Mouse (Mus musculus): ENCODE results near the gene Gpx3. TPM values are rescaled to one million over a fixed set of nuclear protein-coding genes. Genes with fewer than 3 reads are reported as not detected.
A peak's percentile ranks its signal among the peaks of the same experiment; 100 is the strongest.
"Not testable (repeated sequence)": the region's sequence is repeated elsewhere in the genome, so short reads cannot be mapped to it uniquely, and the experiment has no call there.

Gpx3 gene
- total RNA-seq (2021): 100 to 1,000 TPM in 1 of 2 experiments, 10 to 100 TPM in 1; 93.6 to 153 TPM
- long read RNA-seq, experiment 1, transcript Gpx3-201 (5 exons, 1,594 nt): major isoform, 382 of 408 reads
- long read RNA-seq, experiment 1, partial matches to known transcripts: 23 of 408 reads
- long read RNA-seq, experiment 1, other reads (novel, unspliced or antisense): 3 of 408 reads
- long read RNA-seq, experiment 2, transcript Gpx3-201 (5 exons, 1,594 nt): major isoform, 450 of 497 reads
- long read RNA-seq, experiment 2, partial matches to known transcripts: 37 of 497 reads
- long read RNA-seq, experiment 2, other reads (novel, unspliced or antisense): 8 of 497 reads

- intact Hi-C loops (cut with DNase I): no loop called here
- DNase-seq: peak; percentile 83
Observed at GRCm38 (mm10) chr11:54902333-54903323, at the start of gene Gpx3. TSS of gene Gpx3 (plus strand) at chr11:54902453.

- DNase-seq; intact Hi-C loops (cut with DNase I): not testable (repeated sequence)
Observed at GRCm38 (mm10) chr11:54858880-54859279, 43.4 kb upstream of the Gpx3 start.

GRCm38 (mm10) chr11:54859322-54860165 lies 42.7 kb upstream of the Gpx3 start:
- intact Hi-C loops (cut with DNase I): loop anchor here (1.0 to 10.0 kb wide), 4 partner anchors 57 to 295 kb away; partner anchors contain the start of gene Cdc42se2
- DNase-seq: no peak

GRCm38 (mm10) chr11:54860256-54861038 lies 41.8 kb upstream of the Gpx3 start, which contains the start of gene Lyrm7:
TSS of gene Lyrm7 (minus strand) at chr11:54860916.
- peak; percentile 95 to 96 for DNase-seq
- intact Hi-C loops (cut with DNase I): loop anchor here (1.0 to 10.0 kb wide), 4 partner anchors 58 to 296 kb away; partner anchors contain the start of gene Cdc42se2

GRCm38 (mm10) chr11:54861471-54862420 lies 40.5 kb upstream of the Gpx3 start:
- no peak for DNase-seq
- intact Hi-C loops (cut with DNase I): loop anchor here (2.0 to 10.0 kb wide), 3 partner anchors 59 to 297 kb away; partner anchors contain the start of gene Cdc42se2

GRCm38 (mm10) chr11:54862621-54863520 lies 39.4 kb upstream of the Gpx3 start:
- DNase-seq: peak; percentile 53 to 66
- intact Hi-C loops (cut with DNase I): loop anchor here (5.0 to 10.0 kb wide), 2 partner anchors 61 to 298 kb away; no protein-coding TSS in a partner anchor

- no peak for DNase-seq
- intact Hi-C loops (cut with DNase I): loop anchor here (10.0 kb wide), 1 partner anchor 301 kb away; no protein-coding TSS in a partner anchor
Observed at GRCm38 (mm10) chr11:54865330-54866085, 36.7 kb upstream of the Gpx3 start.

GRCm38 (mm10) chr11:54866119-54867048 lies 35.9 kb upstream of the Gpx3 start, which contains the start of gene Hint1:
TSS of gene Hint1 (plus strand) at chr11:54866383.
- intact Hi-C loops (cut with DNase I): loop anchor here (10.0 kb wide), 1 partner anchor 302 kb away; no protein-coding TSS in a partner anchor
- DNase-seq: peak; percentile 95 to 97

GRCm38 (mm10) chr11:54867049-54867385 lies 35.2 kb upstream of the Gpx3 start:
- intact Hi-C loops (cut with DNase I): loop anchor here (10.0 kb wide), 1 partner anchor 302 kb away; no protein-coding TSS in a partner anchor
- no peak for DNase-seq

- no peak for DNase-seq
- intact Hi-C loops (cut with DNase I): loop anchor here (10.0 kb wide), 1 partner anchor 303 kb away; no protein-coding TSS in a partner anchor
Observed at GRCm38 (mm10) chr11:54867903-54868434, 34.3 kb upstream of the Gpx3 start.

- no peak for DNase-seq
- intact Hi-C loops (cut with DNase I): loop anchor here (10.0 kb wide), 1 partner anchor 304 kb away; no protein-coding TSS in a partner anchor
Observed at GRCm38 (mm10) chr11:54868445-54868844, 33.8 kb upstream of the Gpx3 start.

- DNase-seq: no peak
- intact Hi-C loops (cut with DNase I): loop anchor here (10.0 kb wide), 1 partner anchor 305 kb away; no protein-coding TSS in a partner anchor
Observed at GRCm38 (mm10) chr11:54869318-54869717, 32.9 kb upstream of the Gpx3 start.

- no peak for DNase-seq
- intact Hi-C loops (cut with DNase I): no loop called here
Observed at GRCm38 (mm10) chr11:54871831-54872537, 30.3 kb upstream of the Gpx3 start.

GRCm38 (mm10) chr11:54876031-54876430 lies 26.2 kb upstream of the Gpx3 start:
- no peak for DNase-seq
- intact Hi-C loops (cut with DNase I): loop anchor here (5.0 kb wide), 3 partner anchors 161 to 281 kb away; no protein-coding TSS in a partner anchor
